Mouse (Mus musculus): ENCODE measurements at regions not wholly inside any gene's neighbourhood (a gene's known extent, or its start where the extent isn't known, plus 50 kb on each side); places are given as distances from the start of the nearest gene placed in this dataset.

- TF ChIP-seq POLR2A (IDR thresholded peaks at IDR 0.05; ENCODE audit: extremely low read depth, insufficient read depth, low read length) = no peak
- TF ChIP-seq CTCF (IDR thresholded peaks at IDR 0.05; ENCODE audit: extremely low read depth, insufficient read depth, low read length) = no peak
Observed at GRCm38 (mm10) chr10:21790991-21791390, 91.0 kb upstream of the Sgk1 start.

Data from cortical plate, adult 2 months (tissue).